Mouse (Mus musculus) intestine, postnatal 0 days (tissue): Measurements from ENCODE around the gene Zfp467. TPM values are rescaled to one million over a fixed set of nuclear protein-coding genes. Genes with fewer than 3 reads are reported as not detected.

Experiments
- ATAC-seq: fragments of 200-750 bp; cut with Nextera tagmentation; 2 replicates; pipeline ENCODE4 v1.8.0; 2017; ENCODE audit warnings: mild to moderate bottlenecking, moderate TSS enrichment, moderate library complexity
- H3K27ac ChIP-seq: fragments of 300-500 bp; sonication (generic); 2 replicates; pipeline ENCODE4 v1.5.1; 2014; ENCODE audit warnings: mild to moderate bottlenecking, low read depth, low read length, moderate library complexity
- H3K27me3 ChIP-seq: fragments of 300-500 bp; sonication (generic); replicated peaks from 2 replicates; pipeline ENCODE4 v1.6.1; 2014; ENCODE audit warnings: low read length, mixed read lengths; ENCODE audit not compliant: control insufficient read depth, insufficient read depth
- H3K36me3 ChIP-seq: fragments of 300-500 bp; sonication (generic); 2 replicates; pipeline ENCODE4 v1.6.1; 2014; ENCODE audit warnings: mild to moderate bottlenecking, moderate library complexity; ENCODE audit not compliant: control insufficient read depth, insufficient read depth
- H3K4me1 ChIP-seq: fragments of 300-500 bp; sonication (generic); replicated peaks from 2 replicates; pipeline ENCODE4 v1.6.1; 2014; ENCODE audit warnings: antibody characterized with exemption, low read length, mixed read lengths; ENCODE audit not compliant: control insufficient read depth, insufficient read depth
- H3K4me2 ChIP-seq: fragments of 300-500 bp; sonication (generic); replicated peaks from 2 replicates; pipeline ENCODE4 v1.6.1; 2014; ENCODE audit warnings: low read depth, mild to moderate bottlenecking, moderate library complexity
- H3K4me3 ChIP-seq: fragments of 300-500 bp; sonication (generic); 2 replicates; pipeline ENCODE4 v1.5.1; 2014; ENCODE audit warnings: low read depth, low read length
- H3K9ac ChIP-seq: fragments of 300-500 bp; sonication (generic); 2 replicates; pipeline ENCODE4 v1.6.1; 2014; ENCODE audit warnings: mild to moderate bottlenecking, low read depth, low read length
- H3K9me3 ChIP-seq: fragments of 300-500 bp; sonication (generic); 2 replicates; pipeline ENCODE4 v1.6.1; 2016; ENCODE audit warnings: mixed run types; ENCODE audit not compliant: control insufficient read depth
- CTCF ChIP-seq: sonication (generic); IDR thresholded peaks from 2 replicates; pipeline ENCODE4 v1.5.1; 2016; ENCODE audit warnings: low read depth, mild to moderate bottlenecking, control low read depth, antibody characterized with exemption, moderate library complexity
- WGBS: fragments of 180-500 bp; shearing (Covaris S2); extraction: QIAGEN DNeasy Blood & Tissue Kit; methylation state at CpG from one replicate; pipeline ENCODE4 v1.1.7; 2014; 5-methylcytosine and 5-hydroxymethylcytosine counted together
- polyA plus RNA-seq: library from polyadenylated mRNA; unstranded; fragments of >200 nt; fragmentation: Nextera tagmentation; extraction: Ambion mirVana; gene quantifications from 2 replicates; pipeline ENCODE4 v1.2.1, GENCODE M21; 2015

Gene Zfp467
- polyA plus RNA-seq, 1 experiment from 2014 or later: 19.3 TPM

- no peak for ATAC-seq
- no peak overlapping the region for H3K4me3 ChIP-seq
- no peak for TF ChIP-seq CTCF
- H3K4me2 ChIP-seq: no peak overlapping the region
- H3K4me1 ChIP-seq: peaks cover 3% of the 10 kb centered on the region; the same call in 1 of the 2 replicates
- 95% methylated on average over 7 of the region's 7 CpGs for whole genome bisulfite sequencing
- peaks cover 51% of the 10 kb centered on the region for H3K36me3 ChIP-seq
- H3K9me3 ChIP-seq: no peaks in the 10 kb centered on the region
- peak overlapping the region; percentile 3; the same call in 1 of the 2 replicates for H3K27ac ChIP-seq
- no peak overlapping the region for H3K9ac ChIP-seq
- H3K27me3 ChIP-seq: no peaks in the 10 kb centered on the region
Observed at GRCm38 (mm10) chr6:48415636-48416035, 30.0 kb downstream of the Zfp467 start.

GRCm38 (mm10) chr6:48414886-48415285, 30.7 kb downstream of the Zfp467 start:
- no peaks in the 10 kb centered on the region for H3K9me3 ChIP-seq
- H3K4me2 ChIP-seq: no peak overlapping the region
- TF ChIP-seq CTCF: no peak
- peaks cover 55% of the 10 kb centered on the region for H3K36me3 ChIP-seq
- H3K4me1 ChIP-seq: peaks cover 3% of the 10 kb centered on the region; the same call in 1 of the 2 replicates
- no peak for ATAC-seq
- no peak overlapping the region for H3K9ac ChIP-seq
- WGBS: 87% methylated on average over 1 of the region's 1 CpGs
- H3K27me3 ChIP-seq: no peaks in the 10 kb centered on the region
- no peak overlapping the region for H3K4me3 ChIP-seq
- no peak overlapping the region for H3K27ac ChIP-seq

- Histone ChIP-seq H3K4me2 (peak overlapping the region; percentile 59), H3K27ac (peak overlapping the region; percentile 97), H3K4me3 (peak overlapping the region; percentile 16; the same call in 1 of the 2 replicates), H3K27me3 (no peaks in the 10 kb centered on the region), H3K9me3 (no peaks in the 10 kb centered on the region), H3K36me3 (peaks cover 73% of the 10 kb centered on the region), H3K4me1 (peaks cover 3% of the 10 kb centered on the region; the same call in 1 of the 2 replicates), H3K9ac (0 out of 2 replicates have a peak overlapping the region, but pooled peaks have one; percentile 8)
- TF ChIP-seq CTCF: no peak
- 67% methylated on average over 10 of the region's 10 CpGs for WGBS
- ATAC-seq: no peak
Observed at GRCm38 (mm10) chr6:48413081-48413480, 32.5 kb downstream of the Zfp467 start.

- ATAC-seq: no peak
- peak overlapping the region; percentile 59 for H3K4me2 ChIP-seq
- H3K27ac ChIP-seq: peak overlapping the region; percentile 97
- no peaks in the 10 kb centered on the region for H3K27me3 ChIP-seq
- H3K9me3 ChIP-seq: no peaks in the 10 kb centered on the region
- peaks cover 74% of the 10 kb centered on the region for H3K36me3 ChIP-seq
- peaks cover 3% of the 10 kb centered on the region; the same call in 1 of the 2 replicates for H3K4me1 ChIP-seq
- H3K9ac ChIP-seq: 0 out of 2 replicates have a peak overlapping the region, but pooled peaks have one; percentile 8
- peak overlapping the region; percentile 16; the same call in 1 of the 2 replicates for H3K4me3 ChIP-seq
- 50% methylated on average over 3 of the region's 3 CpGs for WGBS
- TF ChIP-seq CTCF: no peak
Observed at GRCm38 (mm10) chr6:48412662-48413061, 33.0 kb downstream of the Zfp467 start.

DNA sequence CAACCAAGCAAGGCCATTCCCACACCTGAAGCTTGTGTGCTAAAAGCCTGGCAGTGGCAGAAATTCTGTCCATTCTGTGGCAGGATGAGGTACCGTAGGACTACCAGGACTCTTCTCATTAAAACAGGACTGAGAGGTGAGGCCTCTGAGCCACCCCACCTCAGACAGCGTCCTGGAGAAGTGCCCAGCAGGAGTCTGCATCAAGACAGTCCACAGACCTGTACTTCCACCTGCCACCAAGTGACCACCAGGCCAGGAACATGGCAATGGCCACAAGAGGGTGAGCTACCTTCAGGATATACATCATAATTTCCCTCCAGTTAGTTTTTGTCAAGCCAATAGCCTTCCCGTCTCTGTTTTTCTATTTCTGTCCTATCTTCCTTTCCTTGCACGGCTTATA, 33.5 kb downstream of the Zfp467 start:
- WGBS: 64% methylated on average over 4 of the region's 4 CpGs
- Histone ChIP-seq H3K27ac (peak overlapping the region; percentile 97), H3K36me3 (peaks cover 72% of the 10 kb centered on the region), H3K9me3 (no peaks in the 10 kb centered on the region), H3K4me3 (no peak overlapping the region), H3K27me3 (no peaks in the 10 kb centered on the region), H3K4me1 (peaks cover 3% of the 10 kb centered on the region; the same call in 1 of the 2 replicates), H3K4me2 (peak overlapping the region; percentile 59), H3K9ac (peak overlapping the region; percentile 8; the same call in 1 of the 2 replicates)
- TF ChIP-seq CTCF: peak; percentile 42
- 0 out of 2 replicates have a peak, but pooled peaks have one; percentile 1 for ATAC-seq

GRCm38 (mm10) chr6:48411193-48412092, 34.2 kb downstream of the Zfp467 start:
- Histone ChIP-seq H3K27me3 (no peaks in the 10 kb centered on the region), H3K9ac (peak overlapping the region; percentile 37; the same call in 1 of the 2 replicates), H3K4me3 (no peak overlapping the region), H3K9me3 (no peaks in the 10 kb centered on the region), H3K27ac (peak overlapping the region; percentile 97), H3K4me2 (no peak overlapping the region), H3K4me1 (peaks cover 3% of the 10 kb centered on the region; the same call in 1 of the 2 replicates), H3K36me3 (peaks cover 72% of the 10 kb centered on the region)
- 48% methylated on average over 6 of the region's 6 CpGs for WGBS
- peak; percentile 88 for ATAC-seq
- no peak for TF ChIP-seq CTCF
